Mouse (Mus musculus): Measurements from ENCODE around the gene Rbbp8nl. TPM values are rescaled to one million over a fixed set of nuclear protein-coding genes. Genes with fewer than 3 reads are reported as not detected.

Rbbp8nl gene
- polyA plus RNA-seq, 1 experiment from 2014 or later, result 0.68 TPM

DNA sequence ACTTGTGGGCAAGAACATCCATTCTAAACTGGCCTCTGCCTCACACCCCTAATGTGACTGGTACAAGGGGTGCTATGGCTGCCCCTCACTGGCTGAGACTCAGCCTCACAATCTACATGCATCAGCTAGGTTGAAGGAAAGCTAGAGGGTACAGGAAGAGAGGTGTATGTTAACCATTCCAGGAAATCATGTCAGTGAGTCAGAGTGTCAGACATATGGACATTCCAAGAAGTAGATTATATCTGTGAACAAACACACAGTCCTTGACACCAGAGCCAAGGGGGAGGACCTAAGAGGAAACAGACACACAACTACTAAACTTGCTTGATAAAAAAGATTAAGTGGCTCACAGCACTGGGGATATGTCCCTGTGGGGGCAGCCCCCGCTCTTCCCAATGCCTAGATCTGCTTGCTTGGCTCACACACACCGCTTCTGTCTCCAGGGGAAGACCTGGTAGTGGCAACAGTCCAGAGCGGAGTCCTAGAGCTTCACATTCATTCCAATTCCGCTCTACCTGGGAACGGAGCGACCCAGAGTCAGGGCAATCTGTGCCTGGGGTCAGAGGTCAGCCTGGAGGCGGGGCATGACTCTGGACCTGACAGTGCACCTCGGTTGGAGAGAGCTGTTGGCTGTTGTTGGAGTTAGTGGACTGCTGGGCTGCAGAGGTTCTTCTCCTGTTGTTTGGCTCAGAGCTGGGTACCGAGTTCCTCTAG is 40.6 kb downstream of the Rbbp8nl start:
- DNase-seq (ENCODE audit: low spot score), result no peak
- Histone ChIP-seq H3K4me1 (peaks cover 14% of the 10 kb centered on the region), H3K27me3 (ENCODE audit: insufficient read depth, poor library complexity, severe bottlenecking) (no peaks in the 10 kb centered on the region), H3K27ac (peak overlapping the region; percentile 44; the same call in 1 of the 2 replicates), H3K36me3 (no peaks in the 10 kb centered on the region), H3K9me3 (no peaks in the 10 kb centered on the region), H3K4me3 (no peak overlapping the region)
- WGBS, result 67% methylated on average over 9 of the region's 9 CpGs

DNA sequence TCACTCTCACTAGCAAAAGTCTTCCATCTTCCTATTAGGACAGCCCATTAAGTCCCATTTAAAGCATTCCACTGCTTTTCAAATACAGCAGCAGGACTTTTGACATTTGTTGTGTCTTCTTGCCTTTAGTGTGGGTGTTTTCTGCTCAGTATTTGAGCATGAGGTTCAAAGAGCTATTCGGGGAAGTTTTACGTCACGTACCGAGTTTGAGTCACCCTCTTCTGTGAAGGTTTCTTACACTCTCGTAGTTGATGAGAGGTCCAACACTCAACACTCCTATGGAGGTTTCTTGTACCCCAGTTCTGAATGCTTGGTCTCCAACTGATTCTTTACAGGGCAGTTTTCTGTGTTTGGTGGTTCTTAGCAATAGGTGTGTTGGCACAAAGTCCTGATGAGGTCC is 41.8 kb downstream of the Rbbp8nl start:
- H3K4me3 ChIP-seq, result no peak overlapping the region
- no peaks in the 10 kb centered on the region for H3K9me3 ChIP-seq
- no peaks in the 10 kb centered on the region for H3K27me3 ChIP-seq (ENCODE audit: insufficient read depth, poor library complexity, severe bottlenecking)
- no peak overlapping the region for H3K27ac ChIP-seq
- no peak for DNase-seq (ENCODE audit: low spot score)
- peaks cover 14% of the 10 kb centered on the region for H3K4me1 ChIP-seq
- 84% methylated on average over 5 of the region's 5 CpGs for WGBS
- H3K36me3 ChIP-seq, result no peaks in the 10 kb centered on the region

DNA sequence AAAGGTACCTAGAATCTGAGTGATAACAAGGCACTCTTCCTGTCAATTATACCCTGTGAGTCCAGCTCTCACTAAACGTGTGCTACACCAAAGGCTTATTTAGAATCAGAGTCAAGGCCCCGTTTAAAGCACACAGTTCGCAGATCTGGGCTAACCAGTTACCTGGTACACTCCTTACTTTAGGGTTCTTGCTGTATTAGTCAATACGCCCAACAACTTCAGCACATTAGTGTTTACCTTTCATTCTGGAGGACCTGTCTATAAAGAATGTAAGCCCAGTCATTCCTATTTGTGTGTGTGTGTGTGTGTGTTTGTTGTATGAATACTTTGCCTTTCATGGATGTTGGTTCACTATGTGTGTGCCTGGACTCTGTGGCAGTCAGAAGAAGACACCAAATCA is 46.6 kb downstream of the Rbbp8nl start:
- Histone ChIP-seq H3K36me3 (no peaks in the 10 kb centered on the region), H3K4me1 (peaks cover 10% of the 10 kb centered on the region), H3K27me3 (ENCODE audit: insufficient read depth, poor library complexity, severe bottlenecking) (no peaks in the 10 kb centered on the region), H3K27ac (no peak overlapping the region), H3K9me3 (no peaks in the 10 kb centered on the region), H3K4me3 (no peak overlapping the region)
- DNase-seq (ENCODE audit: low spot score), result no peak
- WGBS, result 80% methylated on average over 4 of the region's 4 CpGs

DNA sequence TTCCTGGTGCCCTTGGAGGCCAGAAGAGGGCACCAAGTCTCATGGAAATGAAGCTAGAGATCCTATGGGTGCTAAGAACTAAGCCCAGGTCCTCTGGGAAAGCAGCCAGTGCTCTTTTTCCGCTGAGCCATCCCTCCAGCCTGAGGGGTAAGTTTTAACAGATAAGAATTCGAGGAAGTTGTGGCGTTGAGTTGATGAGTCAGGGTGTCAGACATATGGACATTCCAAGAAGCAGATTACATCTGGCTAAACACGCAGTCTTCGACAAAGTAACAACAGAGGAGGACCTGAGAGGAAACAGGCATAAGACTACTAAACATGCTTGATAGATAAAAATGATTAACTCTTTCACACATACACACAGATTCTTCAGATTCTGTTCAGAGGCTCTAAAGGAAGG is 51.1 kb downstream of the Rbbp8nl start:
- H3K27ac ChIP-seq, result no peak overlapping the region
- no peak for DNase-seq (ENCODE audit: low spot score)
- no peaks in the 10 kb centered on the region for H3K27me3 ChIP-seq (ENCODE audit: insufficient read depth, poor library complexity, severe bottlenecking)
- 35% methylated on average over 5 of the region's 5 CpGs for WGBS
- H3K36me3 ChIP-seq, result no peaks in the 10 kb centered on the region
- no peak overlapping the region for H3K4me3 ChIP-seq
- no peaks in the 10 kb centered on the region for H3K9me3 ChIP-seq
- peaks cover 41% of the 10 kb centered on the region for H3K4me1 ChIP-seq

DNA sequence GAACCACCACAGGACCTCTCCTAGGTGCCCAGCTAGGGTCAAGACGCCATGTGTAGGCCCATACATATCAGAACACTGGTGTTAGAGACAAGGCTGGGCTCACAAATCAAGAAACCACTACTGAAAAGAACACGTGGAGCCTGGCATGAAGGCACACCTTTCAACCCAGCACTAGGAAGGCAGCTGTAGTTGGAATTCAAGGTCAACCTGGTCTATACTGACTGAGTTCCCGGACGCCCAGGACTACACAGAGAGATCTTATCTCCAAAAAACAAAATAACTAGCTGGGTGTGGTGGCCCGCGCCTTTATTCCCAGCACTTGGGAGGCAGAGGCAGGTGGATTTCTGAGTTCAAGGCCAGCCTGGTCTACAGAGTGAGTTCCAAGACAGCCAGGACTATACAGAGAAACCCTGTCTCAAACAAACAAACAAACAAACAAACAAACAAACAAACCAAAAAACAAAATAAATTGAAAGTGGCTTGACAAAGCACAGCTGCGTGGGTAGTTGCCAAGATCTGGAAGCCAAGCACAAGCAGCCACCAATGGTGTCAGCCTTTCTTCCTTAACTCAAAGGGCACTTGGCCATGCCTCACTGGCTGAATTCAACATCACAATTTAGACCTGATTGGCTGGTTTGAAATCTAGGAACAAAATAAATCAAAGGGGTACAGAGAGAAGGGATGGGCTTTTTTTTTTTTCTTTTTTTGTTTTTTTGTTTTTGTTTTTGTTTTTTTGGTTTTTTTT is 51.9 kb downstream of the Rbbp8nl start:
- Histone ChIP-seq H3K4me3 (no peak overlapping the region), H3K36me3 (no peaks in the 10 kb centered on the region), H3K4me1 (peaks cover 49% of the 10 kb centered on the region), H3K27ac (no peak overlapping the region), H3K27me3 (ENCODE audit: insufficient read depth, poor library complexity, severe bottlenecking) (no peaks in the 10 kb centered on the region), H3K9me3 (no peaks in the 10 kb centered on the region)
- 81% methylated on average over 7 of the region's 7 CpGs for WGBS
- DNase-seq (ENCODE audit: low spot score), result no peak

DNA sequence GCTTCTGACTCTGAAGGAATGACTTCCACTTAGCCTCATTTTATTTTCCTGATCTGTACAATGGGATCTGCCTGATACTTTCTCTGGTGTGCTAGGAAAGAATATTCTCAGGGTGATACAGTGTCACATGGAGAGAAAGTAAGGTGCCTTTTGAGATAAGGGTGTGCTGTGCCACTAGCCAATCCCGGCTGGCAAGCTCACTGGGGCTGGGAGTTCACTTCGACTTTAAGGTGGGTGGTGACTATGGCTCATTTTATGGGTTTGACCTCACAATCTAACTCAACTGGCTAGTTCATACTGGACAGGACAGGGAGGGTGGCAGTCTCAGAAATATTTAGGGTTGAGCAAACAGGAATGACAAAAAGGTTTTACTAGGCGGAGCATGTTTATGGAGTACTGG is 52.7 kb downstream of the Rbbp8nl start:
- H3K9me3 ChIP-seq, result no peaks in the 10 kb centered on the region
- H3K4me3 ChIP-seq, result no peak overlapping the region
- H3K4me1 ChIP-seq, result peaks cover 57% of the 10 kb centered on the region
- H3K27me3 ChIP-seq (ENCODE audit: insufficient read depth, poor library complexity, severe bottlenecking), result no peaks in the 10 kb centered on the region
- H3K27ac ChIP-seq, result no peak overlapping the region
- 64% methylated on average over 3 of the region's 3 CpGs for WGBS
- no peaks in the 10 kb centered on the region for H3K36me3 ChIP-seq
- no peak for DNase-seq (ENCODE audit: low spot score)

DNA sequence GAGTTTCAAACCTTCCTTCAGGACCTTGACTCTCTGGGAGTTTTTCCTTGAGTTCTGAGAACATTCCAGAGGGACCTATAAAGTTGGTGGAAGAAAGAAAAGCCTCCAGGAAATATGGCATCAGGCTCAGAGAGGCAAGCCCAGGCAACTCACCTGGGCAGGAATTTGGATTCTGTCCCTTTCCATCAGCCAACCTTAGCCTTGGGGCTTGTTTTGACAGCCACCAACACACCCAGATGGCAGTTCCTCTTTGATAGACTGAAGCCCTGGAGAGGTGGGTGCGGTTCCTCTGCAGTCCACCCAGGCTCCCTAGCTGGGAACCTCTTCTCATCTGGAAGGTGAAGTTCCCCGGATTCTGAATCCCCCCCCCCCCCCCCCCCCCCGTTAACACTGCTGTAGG is 53.2 kb downstream of the Rbbp8nl start:
- no peak for DNase-seq (ENCODE audit: low spot score)
- no peaks in the 10 kb centered on the region for H3K9me3 ChIP-seq
- peak overlapping the region; percentile 85; the same call in 1 of the 2 replicates for H3K27ac ChIP-seq
- WGBS, result 57% methylated on average over 2 of the region's 3 CpGs
- no peaks in the 10 kb centered on the region for H3K27me3 ChIP-seq (ENCODE audit: insufficient read depth, poor library complexity, severe bottlenecking)
- peaks cover 62% of the 10 kb centered on the region for H3K4me1 ChIP-seq
- no peak overlapping the region for H3K4me3 ChIP-seq
- H3K36me3 ChIP-seq, result no peaks in the 10 kb centered on the region

DNA sequence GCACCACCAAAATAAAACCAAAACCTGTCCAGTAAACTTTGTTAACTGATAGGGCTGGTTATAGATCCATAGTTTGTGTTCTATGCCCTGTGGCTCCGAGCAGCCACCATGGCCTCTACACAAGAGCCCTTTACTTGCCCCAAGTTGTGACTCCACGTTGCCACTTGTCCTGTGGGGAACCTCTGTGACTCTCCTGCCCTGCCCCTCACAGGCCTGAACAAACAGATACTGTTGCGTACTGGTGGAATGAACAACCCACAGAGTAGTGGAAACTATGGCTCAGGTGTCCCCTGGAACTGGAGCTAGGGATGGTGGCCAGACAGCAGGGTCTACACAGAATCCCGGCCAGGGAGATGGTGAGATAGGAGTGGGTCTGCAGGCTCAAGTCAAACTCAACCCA is 53.9 kb downstream of the Rbbp8nl start:
- Histone ChIP-seq H3K9me3 (no peaks in the 10 kb centered on the region), H3K4me1 (peaks cover 64% of the 10 kb centered on the region), H3K36me3 (no peaks in the 10 kb centered on the region), H3K27me3 (ENCODE audit: insufficient read depth, poor library complexity, severe bottlenecking) (no peaks in the 10 kb centered on the region), H3K27ac (peak overlapping the region; percentile 85), H3K4me3 (no peak overlapping the region)
- WGBS, result 73% methylated on average over 4 of the region's 4 CpGs
- DNase-seq (ENCODE audit: low spot score), result no peak

DNA sequence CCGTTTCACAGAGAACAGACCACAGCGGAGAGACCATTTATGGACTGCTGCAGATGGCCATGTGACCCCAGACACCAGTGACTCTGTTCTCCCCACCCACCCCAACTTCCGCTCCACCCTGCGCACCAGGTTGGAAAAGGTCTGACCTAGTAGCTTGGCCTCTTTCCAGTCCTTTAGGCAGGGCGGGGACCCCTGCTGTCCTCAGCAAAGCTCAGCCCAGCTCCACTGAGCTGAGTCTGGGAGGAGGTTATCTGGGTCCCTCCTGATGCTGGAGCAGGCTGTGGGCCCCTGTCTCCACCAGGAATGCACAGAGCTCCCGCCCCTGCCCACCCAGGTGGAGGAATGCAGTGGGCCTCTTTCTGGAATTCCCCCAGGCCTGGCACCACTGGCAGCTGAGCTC is 54.7 kb downstream of the Rbbp8nl start:
- Histone ChIP-seq H3K9me3 (no peaks in the 10 kb centered on the region), H3K27ac (peak overlapping the region; percentile 85), H3K36me3 (no peaks in the 10 kb centered on the region), H3K4me1 (peaks cover 67% of the 10 kb centered on the region), H3K27me3 (ENCODE audit: insufficient read depth, poor library complexity, severe bottlenecking) (no peaks in the 10 kb centered on the region), H3K4me3 (peak overlapping the region; percentile 16; the same call in 1 of the 2 replicates)
- no peak for DNase-seq (ENCODE audit: low spot score)
- WGBS, result 46% methylated on average over 6 of the region's 6 CpGs

DNA sequence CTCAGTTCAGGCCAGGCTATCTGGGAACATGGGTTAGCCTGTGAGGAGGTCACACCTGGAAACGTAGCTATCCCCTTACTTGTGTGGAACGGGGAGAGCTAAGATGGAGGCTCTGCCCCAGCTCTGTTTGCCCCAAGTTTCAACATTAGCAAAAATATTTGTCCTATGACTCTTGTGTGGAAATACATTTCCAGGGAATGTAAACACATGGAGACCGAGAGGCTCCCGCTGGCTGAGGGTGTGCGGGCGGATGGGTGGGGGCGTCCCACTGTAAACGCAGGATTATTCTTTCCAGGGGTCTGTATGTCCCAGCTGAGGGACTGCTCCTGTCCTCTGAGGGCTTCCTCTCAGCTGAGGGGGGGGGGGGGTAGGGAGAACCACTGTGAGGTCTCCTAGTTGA is 55.3 kb downstream of the Rbbp8nl start:
- WGBS, result 88% methylated on average over 8 of the region's 8 CpGs
- DNase-seq (ENCODE audit: low spot score), result no peak
- no peaks in the 10 kb centered on the region for H3K36me3 ChIP-seq
- H3K4me3 ChIP-seq, result no peak overlapping the region
- peaks cover 68% of the 10 kb centered on the region for H3K4me1 ChIP-seq
- H3K9me3 ChIP-seq, result no peaks in the 10 kb centered on the region
- peak overlapping the region; percentile 85 for H3K27ac ChIP-seq
- no peaks in the 10 kb centered on the region for H3K27me3 ChIP-seq (ENCODE audit: insufficient read depth, poor library complexity, severe bottlenecking)

DNA sequence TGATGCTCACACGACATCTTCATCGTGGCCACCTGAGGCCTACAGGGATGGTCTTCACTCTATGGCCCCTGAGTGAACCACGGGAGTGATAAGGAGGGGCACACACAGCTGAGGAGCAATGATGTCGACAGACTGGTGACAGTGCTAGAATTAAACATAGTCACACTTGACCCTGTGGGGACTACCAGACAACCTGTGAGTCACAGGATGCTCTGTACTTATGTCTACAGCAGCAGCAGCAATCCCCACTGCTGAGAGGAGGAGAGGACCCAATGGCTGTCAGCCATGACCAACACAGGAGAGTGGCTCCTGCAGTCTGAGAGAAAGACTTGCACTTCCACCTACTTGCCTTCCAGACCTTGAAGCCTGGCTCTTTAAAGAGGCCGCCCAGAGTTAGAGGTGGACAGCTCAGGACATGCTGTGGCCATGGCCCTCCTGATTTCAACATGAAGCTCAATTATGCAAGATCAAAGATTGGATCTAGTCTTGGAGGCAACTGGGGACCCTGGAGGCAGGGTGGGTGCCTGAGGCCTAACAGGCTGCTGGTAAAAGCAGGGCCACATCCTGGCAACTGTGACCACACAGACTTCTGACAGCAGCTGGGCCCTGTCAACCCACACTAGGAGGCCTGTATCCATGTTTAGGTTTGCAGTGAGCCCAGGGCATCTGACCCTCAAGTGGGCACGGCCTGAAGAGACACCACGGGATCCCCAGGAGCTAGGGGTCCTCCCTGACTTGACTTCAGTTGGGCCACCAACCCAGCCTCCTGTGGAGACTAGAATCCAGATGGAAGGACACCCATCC is 56.4 kb downstream of the Rbbp8nl start:
- H3K4me1 ChIP-seq, result peaks cover 74% of the 10 kb centered on the region
- peak overlapping the region; percentile 80 for H3K27ac ChIP-seq
- no peak overlapping the region for H3K4me3 ChIP-seq
- no peaks in the 10 kb centered on the region for H3K9me3 ChIP-seq
- no peak for DNase-seq (ENCODE audit: low spot score)
- H3K27me3 ChIP-seq (ENCODE audit: insufficient read depth, poor library complexity, severe bottlenecking), result no peaks in the 10 kb centered on the region
- no peaks in the 10 kb centered on the region for H3K36me3 ChIP-seq
- 67% methylated on average over 7 of the region's 7 CpGs for WGBS

DNA sequence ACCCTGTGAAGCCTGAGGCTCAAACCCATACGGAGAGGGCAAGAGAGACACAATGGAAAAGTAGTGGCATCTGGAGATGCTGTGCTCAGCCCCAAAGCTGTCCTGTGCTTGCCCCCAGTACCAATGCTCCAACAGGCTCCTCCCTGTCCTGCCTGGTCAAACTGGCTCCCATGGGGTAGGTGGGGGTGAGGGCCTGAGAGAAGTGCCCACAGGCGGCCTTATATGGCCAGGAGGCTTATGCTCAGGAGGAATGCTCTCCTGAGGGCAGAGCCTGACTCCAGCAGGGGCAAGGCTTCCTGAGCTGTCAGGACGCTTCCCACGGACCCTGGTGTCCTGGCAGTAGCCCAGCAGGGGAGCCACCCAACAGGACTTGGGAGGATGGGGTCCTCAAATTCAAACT is 59.2 kb downstream of the Rbbp8nl start:
- H3K9me3 ChIP-seq, result no peaks in the 10 kb centered on the region
- H3K27me3 ChIP-seq (ENCODE audit: insufficient read depth, poor library complexity, severe bottlenecking), result peaks cover 9% of the 10 kb centered on the region; the same call in 1 of the 2 replicates
- H3K4me3 ChIP-seq, result no peak overlapping the region
- H3K4me1 ChIP-seq, result peaks cover 89% of the 10 kb centered on the region
- no peaks in the 10 kb centered on the region for H3K36me3 ChIP-seq
- 37% methylated on average over 4 of the region's 4 CpGs for WGBS
- no peak for DNase-seq (ENCODE audit: low spot score)
- H3K27ac ChIP-seq, result peak overlapping the region; percentile 80

DNA sequence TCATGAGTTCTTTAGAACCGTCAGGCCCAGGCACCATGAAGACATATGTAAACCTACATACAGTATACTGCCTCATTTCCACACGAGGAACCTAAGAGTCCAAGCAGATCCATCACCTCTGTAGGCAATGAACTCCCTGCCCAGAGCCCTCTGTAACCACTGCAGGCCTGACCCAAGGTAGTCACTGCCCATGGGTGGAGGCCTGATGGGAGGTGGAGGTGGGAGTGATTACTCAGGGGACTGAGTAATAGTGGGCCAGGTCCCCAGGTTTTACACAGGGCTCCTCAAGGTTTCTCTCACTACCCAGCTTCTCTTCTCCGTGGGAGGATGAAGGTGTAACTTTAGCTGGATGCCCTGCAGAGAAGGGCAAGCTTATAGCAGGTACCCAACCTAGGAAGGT is 60.5 kb downstream of the Rbbp8nl start:
- Histone ChIP-seq H3K4me1 (peaks cover 89% of the 10 kb centered on the region), H3K9me3 (no peaks in the 10 kb centered on the region), H3K27ac (no peak overlapping the region), H3K27me3 (ENCODE audit: insufficient read depth, poor library complexity, severe bottlenecking) (peaks cover 22% of the 10 kb centered on the region; the same call in 1 of the 2 replicates), H3K36me3 (no peaks in the 10 kb centered on the region), H3K4me3 (no peak overlapping the region)
- WGBS, result 63% methylated on average over 3 of the region's 3 CpGs
- DNase-seq (ENCODE audit: low spot score), result no peak
